Mouse (Mus musculus) brain, adult 2 months (tissue): Measurements from ENCODE around the gene Rhcg.

Source experiments
- DNase-seq: peaks from one replicate; pipeline ENCODE4 v3.0.0; 2011; ENCODE audit warnings: low read depth, low spot score

Rhcg gene

GRCm38 (mm10) chr7:79602006-79602405 is 15.5 kb downstream of the Rhcg start:
- DNase-seq, result no peak

- DNase-seq, result peak; percentile 48
Observed at GRCm38 (mm10) chr7:79600122-79600521, 17.3 kb downstream of the Rhcg start.

GRCm38 (mm10) chr7:79594854-79595253 is 22.6 kb downstream of the Rhcg start:
- peak; percentile 87 for DNase-seq

- peak; percentile 92 for DNase-seq
Observed at GRCm38 (mm10) chr7:79591812-79592731, 25.4 kb downstream of the Rhcg start.

GRCm38 (mm10) chr7:79590560-79591110 is 26.8 kb downstream of the Rhcg start:
- DNase-seq, result no peak

GRCm38 (mm10) chr7:79589763-79590559 is 27.5 kb downstream of the Rhcg start:
- DNase-seq, result no peak

GRCm38 (mm10) chr7:79588284-79588683 is 29.2 kb downstream of the Rhcg start:
- DNase-seq, result peak; percentile 53

- DNase-seq, result peak; percentile 68
Observed at GRCm38 (mm10) chr7:79578851-79579241, 38.6 kb downstream of the Rhcg start.

GRCm38 (mm10) chr7:79577931-79578850 is 39.3 kb downstream of the Rhcg start:
- peak; percentile 64 for DNase-seq

GRCm38 (mm10) chr7:79577096-79577874 is 40.2 kb downstream of the Rhcg start:
- peak; percentile 84 for DNase-seq

- DNase-seq, result peak; percentile 85
Observed at GRCm38 (mm10) chr7:79576659-79577058, 40.8 kb downstream of the Rhcg start.

- peak; percentile 38 for DNase-seq
Observed at GRCm38 (mm10) chr7:79572191-79572818, 45.2 kb downstream of the Rhcg start.

- DNase-seq, result peak; percentile 54
Observed at GRCm38 (mm10) chr7:79568937-79569535, 48.4 kb downstream of the Rhcg start.

GRCm38 (mm10) chr7:79568212-79568611 is 49.2 kb downstream of the Rhcg start:
- no peak for DNase-seq

- DNase-seq, result no peak
Observed at GRCm38 (mm10) chr7:79563675-79564074, 53.8 kb downstream of the Rhcg start.

- DNase-seq, result no peak
Observed at GRCm38 (mm10) chr7:79562385-79562784, 55.1 kb downstream of the Rhcg start.

GRCm38 (mm10) chr7:79558698-79559097 is 58.8 kb downstream of the Rhcg start:
- peak; percentile 74 for DNase-seq

GRCm38 (mm10) chr7:79557728-79558221 is 59.7 kb downstream of the Rhcg start:
- no peak for DNase-seq

- DNase-seq, result no peak
Observed at GRCm38 (mm10) chr7:79555368-79556034, 62.0 kb downstream of the Rhcg start.
